Mouse (Mus musculus) WW6 (cell line): ENCODE measurements around the gene Mutyh.

Source experiments
- DNase-seq: peaks from one replicate; pipeline ENCODE4 v3.0.0-alpha.2; 2013; ENCODE audit warnings: low read depth, low spot score

Mutyh gene

DNA sequence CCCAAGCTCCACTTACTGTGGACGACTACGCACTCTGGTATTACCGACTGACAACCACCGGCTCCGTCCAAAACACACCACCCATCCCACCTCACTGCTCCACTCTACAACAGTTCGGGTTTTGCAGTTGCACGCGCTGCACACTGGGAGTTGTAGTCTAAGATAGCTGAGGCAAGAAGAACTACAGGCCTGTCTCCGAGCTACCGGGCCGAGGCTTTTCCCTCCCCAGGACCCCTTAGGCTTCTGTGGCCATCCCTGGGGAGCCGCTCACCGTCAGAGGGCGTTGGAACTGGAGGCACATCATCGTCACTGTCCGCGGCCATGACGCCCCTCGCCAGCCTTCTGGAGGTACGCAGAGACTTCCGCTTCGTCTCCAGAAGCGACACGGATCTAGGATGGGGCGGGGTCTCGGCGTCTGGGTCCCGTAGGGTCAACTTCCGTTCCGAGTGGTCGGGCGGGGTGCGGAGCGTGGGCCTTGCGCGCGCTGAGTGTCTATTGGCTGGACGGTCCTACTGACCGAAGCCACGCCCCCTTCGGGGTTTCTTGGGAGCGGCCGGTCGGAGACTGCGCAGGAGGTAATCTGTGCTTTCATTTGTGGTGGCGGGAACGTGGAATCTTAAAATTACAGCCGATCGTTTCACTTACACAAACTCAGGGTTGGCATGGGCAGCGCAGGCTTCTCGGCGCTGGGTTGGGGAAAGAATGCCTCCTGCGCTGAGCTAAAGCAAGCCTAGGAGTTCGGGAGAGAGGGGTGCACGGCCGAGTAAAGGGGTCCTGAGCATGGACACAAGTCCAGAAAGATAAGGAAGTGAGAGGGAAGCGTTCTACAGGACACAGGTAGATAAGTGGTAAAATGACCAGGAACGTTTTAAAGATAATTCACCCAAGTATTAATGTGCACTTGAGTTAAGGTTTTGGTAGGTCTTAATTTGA, at the start of gene Mutyh, which contains the start of gene Toe1:
Gene Mutyh (plus strand): TSS at position 527 of the 933 bp plus-strand sequence.
Gene Toe1 (minus strand): TSS at position 444 of the 933 bp plus-strand sequence.
- DNase-seq: peak; percentile 95

DNA sequence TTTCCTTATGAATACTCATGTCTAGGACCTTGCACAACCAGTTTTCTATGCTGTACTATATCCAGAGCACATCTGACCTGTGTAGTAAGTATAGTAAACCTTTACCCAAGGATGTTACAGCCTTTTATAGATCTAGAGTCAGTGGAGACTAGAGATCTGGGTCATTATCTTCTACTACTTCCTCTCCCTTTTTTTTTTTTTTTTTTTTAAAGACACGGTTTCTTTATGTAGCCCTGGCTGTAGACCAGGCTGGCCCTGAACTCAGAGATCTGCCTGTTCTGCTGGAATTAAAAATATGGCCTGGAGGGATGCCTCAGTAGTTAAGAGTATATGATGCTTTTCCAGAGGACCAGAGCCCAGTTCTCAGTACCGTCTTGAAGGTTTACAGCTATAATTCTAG, 45.6 kb upstream of the Mutyh start:
- no peak for DNase-seq

DNA sequence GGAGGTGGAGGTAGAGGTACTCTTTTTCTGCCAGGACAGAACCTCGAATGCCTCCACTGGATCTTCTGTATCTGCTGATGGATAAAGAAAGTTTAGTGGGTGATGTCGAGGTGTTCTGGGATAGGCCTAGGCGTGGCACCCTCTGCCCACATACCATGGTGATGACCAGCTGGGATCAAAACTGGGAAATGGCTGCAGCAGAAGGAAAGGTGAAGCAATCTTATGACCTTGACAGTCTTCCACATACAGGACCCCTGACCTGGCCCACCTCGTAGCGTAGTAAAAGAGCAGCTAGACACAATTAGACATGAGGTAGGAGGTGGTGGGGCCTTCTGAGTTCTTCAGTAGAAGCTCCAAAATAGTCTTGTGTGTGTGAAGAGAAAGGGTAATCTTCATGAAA, 43.5 kb upstream of the Mutyh start:
- DNase-seq: no peak

DNA sequence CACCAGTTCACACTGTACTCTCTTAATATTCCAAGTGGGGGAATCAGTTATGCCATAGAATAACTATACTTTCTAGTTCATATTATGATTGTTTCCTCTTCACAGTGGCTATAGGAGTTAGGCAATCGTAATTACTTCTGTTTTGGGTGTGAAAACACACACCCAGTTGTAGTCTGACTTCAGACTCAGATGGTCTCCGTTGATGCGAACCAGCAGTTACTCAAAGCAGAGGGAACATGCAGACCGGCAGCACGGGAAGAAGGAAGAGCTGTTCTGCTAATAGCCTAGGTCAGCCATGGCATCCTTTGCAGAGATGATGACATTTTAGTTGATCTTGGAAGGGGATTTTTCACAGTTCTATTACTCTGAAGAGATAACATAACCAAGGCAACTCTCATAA, 39.0 kb upstream of the Mutyh start:
- DNase-seq: no peak

DNA sequence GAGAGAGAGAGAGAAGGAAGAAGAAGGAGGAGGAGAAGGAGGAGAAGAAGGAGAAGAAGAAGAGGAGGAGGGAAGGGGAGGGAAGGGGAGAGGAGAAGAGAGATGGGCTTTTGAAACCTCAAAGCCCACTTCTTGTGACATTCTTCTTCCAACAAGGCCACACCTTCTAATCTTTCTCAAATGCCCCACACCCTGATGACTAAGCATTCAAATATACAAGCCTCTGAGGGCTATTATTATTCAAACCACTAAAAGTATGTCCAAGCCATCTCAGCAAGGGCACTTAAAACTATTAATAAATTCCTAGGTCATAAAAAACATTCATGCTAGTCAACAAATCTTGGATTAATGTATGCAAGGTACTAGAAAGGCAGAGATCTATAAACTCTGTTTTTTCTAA, 38.5 kb upstream of the Mutyh start:
- no peak for DNase-seq

DNA sequence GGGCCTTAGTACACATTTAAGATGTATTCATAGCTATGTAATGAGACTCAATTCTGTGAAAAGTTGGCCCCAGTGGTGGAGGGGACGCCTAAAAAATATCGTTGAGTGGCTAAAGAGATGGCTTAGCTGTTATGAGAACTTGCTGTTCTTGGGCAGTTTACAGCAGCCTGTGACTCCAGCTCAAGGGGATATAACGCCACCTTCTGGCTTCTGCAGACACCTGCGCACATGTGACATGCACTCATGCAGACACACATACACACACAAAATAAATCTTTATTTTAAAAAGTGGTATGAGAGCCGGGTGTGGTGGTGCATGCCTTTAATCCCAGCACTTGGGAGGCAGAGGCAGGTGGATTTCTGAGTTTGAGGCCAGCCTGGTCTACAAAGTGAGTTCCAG, 31.1 kb upstream of the Mutyh start:
- no peak for DNase-seq

DNA sequence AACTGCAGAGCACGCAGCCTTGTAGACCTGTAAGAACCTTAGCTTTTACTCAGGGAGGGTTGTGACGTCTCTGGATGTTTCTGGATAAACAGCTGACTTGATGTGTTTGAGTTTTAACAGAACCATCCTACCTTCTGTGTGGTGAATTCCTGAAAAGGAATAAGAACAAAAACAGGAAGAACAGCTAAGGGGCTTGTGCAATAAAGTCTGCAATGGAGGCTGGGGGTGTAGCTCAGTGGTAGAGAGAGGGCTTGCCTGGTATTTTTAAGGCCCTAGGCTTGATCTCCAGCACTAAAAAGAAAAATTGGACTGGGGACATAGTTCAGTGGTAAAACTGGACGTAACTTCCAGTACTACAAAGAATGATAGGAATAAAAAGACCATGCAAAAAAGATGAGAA, 30.4 kb upstream of the Mutyh start:
- no peak for DNase-seq

DNA sequence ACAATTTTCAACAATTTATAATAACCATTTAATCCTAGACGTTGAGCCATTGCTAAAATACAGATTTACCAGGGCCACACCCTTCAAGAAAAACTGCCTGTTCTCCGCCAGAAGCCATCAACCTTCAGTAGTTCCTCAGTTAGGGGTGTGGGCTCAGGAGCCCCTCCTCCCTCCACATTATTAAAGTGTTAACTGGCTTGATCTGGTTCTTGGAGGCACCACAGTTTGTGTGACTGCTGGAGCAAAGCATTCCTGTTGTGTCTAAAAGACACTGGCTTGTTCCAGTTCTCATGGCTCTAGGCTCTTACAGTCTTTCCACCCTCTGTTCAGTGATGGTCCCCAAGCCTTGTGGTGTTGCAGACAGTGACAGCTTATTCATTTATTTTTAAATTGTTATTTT, 27.0 kb upstream of the Mutyh start:
- no peak for DNase-seq

DNA sequence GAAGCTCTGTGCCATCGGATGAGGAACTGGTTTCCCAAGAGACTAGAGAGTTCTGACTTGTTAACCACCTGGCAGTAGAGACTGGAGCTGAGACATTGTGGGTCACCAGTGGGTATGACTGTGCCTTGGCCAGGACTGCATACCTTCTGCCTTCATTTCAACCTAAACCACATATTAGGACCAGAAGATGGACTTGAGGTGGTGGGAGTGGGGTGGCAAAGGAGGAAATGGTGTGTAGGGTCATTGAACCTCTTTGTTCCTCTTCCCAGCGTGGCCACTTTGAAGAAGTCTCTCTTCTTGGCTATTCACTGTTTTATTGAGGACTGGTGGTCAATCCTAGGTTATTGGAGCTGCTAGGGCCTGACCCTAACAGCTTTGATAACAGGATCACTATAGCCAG, 26.2 kb upstream of the Mutyh start:
- no peak for DNase-seq

DNA sequence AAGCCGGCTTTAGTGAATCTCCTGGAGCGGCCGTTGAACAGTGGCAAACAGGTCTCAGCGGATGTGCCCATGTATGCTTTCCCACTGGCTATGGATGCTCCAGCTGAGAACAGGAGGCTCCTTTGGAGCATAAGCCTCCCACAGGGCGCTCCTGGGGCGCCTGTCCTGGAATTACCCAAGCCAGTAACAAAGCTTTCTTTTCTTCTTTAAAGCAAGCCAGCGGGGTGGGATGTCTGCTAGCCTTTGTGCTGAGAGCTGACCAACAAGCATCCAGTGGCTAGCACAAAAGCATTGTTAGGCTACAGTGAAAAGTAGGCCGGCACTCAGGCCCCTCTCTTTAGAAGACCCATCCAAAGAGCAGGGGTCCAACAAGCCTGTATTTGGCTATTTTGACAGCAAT, 25.4 kb upstream of the Mutyh start:
- no peak for DNase-seq

DNA sequence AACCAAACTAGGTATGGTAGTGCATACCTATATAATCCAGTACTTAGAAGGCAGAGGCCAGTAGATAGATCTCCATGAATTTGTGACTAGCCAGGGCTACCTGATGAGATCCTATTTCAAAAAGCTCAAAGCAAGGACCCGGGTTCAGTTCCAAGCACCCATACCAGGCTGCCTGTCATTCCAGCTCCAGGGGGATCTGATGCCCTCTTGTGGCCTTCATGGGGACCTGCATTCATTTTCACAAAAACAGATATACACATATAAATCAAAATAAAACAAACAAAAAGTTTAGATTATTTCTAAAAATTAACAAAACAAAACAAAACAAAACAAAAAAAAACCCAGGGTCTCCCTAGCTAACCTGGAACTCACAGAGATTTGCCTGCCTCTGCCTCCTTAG, 20.9 kb upstream of the Mutyh start:
- DNase-seq: no peak

DNA sequence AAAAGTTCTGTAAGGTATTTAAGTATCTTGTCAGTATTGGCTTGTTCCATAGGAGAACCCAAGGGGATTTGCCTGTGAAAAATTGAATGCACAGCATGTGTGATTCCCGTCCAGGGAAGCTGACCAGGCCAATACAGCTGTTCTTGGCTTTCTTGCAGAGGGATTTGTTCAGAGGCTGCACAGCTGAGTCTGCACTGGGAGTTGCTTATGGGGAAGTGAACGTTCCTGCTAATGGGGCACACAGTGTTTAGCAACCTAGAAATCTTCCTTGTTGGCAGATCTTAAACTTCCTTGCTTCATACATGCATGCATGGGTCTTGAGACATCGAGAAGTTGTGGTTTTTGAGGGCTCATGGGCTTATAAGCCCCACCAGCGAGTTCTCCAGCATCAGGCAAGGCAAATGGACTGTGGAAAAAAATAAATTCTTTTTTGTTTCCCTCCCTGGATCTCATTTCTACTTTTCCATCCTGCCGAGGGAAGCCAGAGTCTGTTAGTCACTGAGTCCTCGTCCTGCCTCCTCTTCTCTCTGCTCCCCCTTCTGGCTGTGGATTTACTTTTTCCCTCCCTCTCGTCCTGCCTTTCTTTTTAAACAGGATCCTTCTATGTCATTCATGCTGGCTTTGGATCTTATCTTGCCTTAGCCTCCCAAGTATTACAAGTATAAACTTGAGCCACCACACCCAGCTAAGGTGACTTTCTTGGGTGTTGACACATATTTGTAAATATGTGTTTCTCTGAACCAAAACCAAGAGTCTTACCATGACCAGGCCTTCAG, 19.4 kb upstream of the Mutyh start:
- no peak for DNase-seq

DNA sequence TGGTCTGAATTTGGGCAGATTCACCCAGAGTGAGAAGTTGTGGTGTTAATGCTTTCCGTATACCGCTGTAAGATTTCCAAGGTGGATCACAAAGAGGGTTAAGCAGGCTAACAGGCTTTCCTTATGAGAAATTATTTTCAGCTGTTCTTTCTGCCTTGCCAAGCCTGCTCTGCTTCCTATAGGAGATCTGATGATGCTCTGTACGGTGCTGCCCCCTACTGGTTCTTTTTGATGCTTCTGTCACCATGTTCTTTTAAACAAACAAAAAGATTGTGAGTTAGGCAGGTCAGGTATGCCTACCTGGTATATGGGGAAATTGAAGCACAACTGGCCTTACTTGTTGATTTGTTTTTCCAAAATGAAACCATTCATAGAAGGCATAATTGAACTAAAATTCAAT, 18.6 kb upstream of the Mutyh start:
- no peak for DNase-seq

DNA sequence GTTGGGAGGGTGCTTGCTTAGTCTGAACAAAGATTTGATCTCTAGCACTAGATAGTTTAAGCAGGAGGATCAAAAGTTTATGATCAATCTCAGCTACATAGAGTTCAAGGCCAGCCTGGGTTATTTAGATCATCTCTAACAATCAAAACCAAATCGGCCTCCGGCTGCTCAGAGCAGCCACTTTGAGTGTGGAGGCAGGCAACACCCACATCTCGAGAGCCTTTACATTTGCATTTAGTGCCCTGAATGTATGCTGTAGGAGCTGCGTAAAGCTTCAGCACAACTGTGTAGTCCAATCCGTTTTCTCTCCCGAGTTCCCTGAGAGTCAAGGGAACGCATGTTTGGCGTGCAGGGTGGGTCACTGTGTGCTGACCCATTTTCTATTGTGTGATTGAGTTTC, 15.1 kb upstream of the Mutyh start:
- no peak for DNase-seq

DNA sequence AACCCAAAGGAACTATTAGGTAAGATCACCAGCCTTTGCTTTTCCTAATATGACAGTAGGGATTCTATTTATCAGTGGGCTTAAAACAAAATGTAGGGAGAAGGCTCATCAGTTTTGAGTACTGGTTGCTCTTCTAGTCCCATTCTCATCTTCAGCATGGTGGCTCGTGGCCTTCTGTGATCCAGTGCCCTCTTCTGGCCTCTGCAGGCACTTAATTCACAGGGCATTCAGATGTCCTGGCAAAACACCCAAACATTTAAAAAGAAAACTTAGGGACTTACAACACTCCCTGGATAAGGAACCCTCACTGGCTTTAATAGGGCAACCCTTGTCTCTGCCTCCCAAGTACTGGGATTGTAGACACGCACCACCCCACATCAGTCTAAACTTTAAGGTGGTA, 13.2 kb upstream of the Mutyh start:
- DNase-seq: no peak

DNA sequence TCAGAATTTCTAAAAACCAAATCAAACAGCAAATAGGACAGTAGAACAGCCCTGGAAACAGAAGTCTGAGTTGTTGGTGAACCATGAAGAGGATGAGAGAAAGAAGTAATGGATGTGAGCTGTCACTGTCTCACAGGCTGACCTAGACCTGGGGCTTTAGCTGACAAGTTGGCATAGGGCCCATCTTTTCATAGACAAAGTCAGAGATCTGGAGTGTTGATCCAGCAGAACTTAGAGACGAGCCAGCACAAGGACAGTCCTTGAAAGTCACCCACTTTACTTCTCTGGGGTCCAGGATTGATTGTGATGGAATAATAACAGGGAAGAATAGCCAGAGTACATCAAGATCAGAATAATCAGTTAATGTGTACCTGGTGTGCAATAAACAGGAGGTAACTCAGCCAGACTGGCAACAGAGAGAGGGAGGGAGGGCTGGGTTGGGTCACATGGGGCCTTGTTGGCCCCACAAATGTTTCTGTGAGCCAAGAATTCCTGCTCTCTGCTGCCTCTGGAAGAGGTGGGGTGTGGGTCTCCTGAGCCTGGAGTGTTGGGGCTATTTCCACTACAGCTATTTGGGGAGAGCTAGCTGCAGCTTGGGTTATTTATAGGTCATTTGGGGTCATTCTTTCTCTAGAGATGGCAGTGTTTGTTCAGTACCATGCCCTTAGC, 10.9 kb upstream of the Mutyh start:
- DNase-seq: no peak

DNA sequence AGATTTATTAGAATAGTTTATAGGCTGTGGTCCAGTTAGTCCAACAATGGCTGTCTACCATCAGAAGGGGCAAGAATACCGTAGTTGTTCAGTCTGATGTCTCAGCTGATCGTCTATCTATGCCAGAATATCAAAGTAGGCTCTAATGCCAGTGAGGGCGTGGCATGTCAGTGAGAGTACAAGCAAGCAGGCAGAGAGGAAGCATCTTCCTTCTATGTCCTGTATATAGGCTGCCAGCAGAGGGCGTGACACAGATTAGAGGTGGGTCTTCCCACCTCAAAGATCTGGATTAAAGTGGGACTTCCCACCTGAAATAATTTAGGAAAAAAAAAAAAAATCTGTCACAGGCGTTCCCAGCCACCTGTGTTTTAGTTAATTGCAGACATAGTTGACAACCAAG, 7.6 kb upstream of the Mutyh start:
- no peak for DNase-seq

DNA sequence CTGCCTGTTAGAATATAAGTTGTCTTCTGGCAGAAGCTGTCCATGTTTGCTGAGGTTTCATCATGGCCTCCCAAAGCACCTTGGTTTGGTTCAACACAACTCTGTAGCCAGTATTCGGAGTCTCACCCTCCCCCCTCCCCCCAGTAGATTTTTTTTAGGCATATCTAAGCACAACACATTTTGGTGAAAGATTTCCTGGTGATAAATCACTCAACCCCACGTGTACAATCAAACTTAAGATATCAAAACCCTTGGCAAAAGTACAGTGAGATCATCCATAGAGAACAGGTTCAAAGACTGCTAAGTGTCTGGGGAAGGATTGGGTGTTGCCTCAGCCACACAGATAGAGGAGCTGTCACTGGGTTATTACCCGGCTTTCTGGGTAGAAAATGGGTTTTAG, 3.5 kb downstream of the Mutyh start:
- DNase-seq: no peak

DNA sequence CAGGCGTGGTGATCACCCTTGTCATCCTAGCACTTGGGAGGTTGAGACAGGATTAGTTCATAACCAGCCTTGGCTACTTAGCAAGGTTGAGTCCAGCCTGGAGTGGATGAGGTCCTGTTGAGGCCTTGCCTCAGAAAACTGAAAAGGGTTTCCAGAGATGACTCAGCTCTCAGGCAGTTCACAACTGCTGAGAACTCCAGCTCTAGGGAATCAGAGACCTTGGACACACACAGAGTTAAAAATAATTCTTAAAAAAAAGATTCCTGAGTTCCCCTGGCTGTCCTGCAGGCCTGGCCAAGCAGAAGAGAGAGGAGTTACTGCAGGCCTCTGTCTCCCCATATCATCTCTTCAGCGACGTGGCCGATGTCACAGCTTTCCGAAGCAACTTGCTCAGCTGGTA, 7.8 kb downstream of the Mutyh start:
- no peak for DNase-seq

DNA sequence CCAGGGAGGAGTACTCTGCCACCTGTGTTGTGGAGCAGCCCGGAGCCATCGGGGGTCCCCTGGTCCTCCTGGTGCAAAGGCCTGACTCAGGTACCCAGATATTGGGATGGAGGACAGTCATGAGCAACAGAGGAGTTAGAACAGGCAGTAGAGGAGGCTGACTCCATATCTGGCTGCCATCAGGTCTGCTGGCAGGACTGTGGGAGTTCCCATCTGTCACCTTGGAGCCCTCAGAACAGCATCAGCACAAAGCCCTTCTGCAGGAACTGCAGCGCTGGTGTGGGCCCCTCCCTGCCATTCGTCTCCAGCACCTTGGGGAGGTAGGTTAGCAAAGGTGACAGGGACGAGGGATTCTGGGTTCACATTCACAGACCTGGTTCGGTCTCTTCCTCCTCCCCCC, 10.0 kb downstream of the Mutyh start:
- no peak for DNase-seq

DNA sequence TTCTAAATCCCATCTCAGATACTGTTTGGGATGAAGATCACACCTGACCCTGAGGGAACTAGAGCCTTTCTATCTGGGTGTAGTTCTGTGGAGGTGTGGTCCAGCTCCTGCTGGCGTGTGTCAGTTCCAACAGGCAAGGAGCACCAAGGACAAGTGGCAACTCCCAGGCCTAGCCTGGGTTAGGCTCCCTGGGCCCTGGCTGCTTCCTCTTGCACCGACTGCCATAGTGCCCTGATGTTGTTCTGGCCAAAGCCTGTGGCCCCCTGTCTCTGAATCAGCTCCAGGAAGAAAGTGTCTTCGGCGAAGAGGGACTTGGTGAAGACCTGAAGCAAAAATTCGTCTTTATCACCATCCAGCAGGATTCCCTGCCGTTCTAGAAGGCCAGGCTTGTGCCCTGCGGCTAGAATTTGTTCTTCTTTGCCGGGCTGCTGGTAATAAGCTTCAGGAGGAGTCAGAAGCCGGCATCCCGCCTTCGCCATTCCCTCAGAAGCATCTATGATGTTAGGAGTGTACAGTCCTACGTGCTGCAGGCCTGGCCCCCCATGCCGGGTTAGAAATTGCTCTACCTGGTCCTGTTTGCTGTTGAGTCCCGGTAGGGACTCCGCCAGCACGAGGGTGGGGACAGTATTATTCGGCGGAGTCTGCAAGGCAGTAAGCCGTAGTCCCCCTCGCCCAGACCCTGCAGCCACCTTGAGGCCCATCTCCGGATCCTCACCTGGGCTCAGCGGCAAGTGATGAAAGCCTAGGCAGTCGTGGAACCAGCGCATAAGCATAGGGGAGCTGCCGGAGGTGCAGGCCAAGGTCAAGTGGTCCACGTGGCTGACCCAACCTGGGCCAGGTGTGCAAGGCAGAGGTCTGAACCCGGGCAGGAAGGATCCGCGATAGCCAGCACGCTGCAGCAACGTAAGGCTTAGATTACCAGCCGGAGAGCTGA, 12.7 kb downstream of the Mutyh start:
- DNase-seq: no peak
